Mouse (Mus musculus): ENCODE data around the gene Stambpl1. TPM values are rescaled to one million over a fixed set of nuclear protein-coding genes. Genes with fewer than 3 reads are reported as not detected.

Gene Stambpl1
- polyA plus RNA-seq, 1 experiment from 2014 or later = 4.7 TPM

DNA sequence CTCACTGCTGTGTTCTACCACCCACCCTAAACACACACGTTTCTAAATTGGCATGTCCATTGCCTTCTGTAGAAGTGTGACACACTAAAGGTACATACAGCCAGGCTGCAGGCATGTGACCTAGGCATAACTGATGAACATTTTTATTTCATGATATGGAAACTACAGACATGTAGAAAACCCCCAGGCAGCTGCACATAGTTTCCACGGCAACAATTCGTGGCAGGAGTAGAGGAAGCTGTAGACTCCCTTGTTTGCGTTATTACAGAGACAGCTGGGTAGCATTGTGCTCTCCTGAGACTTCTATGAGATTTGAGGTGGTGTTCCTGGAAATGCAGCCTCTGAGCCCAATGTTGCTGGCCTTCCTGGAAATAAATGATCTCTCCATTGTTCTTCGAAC lies 24.9 kb downstream of the Stambpl1 start:
- Histone ChIP-seq H3K4me3 (replicated peaks) (no peak overlapping the region), H3K4me2 (no peak overlapping the region), H3K36me3 (replicated peaks) (no peaks in the 10 kb centered on the region), H3K27me3 (no peaks in the 10 kb centered on the region), H3K9ac (no peak overlapping the region), H3K4me1 (replicated peaks) (peaks cover 2% of the 10 kb centered on the region), H3K9me3 (replicated peaks) (no peaks in the 10 kb centered on the region), H3K27ac (replicated peaks) (no peak overlapping the region)
- WGBS (ENCODE audit: insufficient replicate concordance) = 53% methylated on average over 5 of the region's 5 CpGs
- ATAC-seq (ENCODE audit: insufficient read depth) = no peak

DNA sequence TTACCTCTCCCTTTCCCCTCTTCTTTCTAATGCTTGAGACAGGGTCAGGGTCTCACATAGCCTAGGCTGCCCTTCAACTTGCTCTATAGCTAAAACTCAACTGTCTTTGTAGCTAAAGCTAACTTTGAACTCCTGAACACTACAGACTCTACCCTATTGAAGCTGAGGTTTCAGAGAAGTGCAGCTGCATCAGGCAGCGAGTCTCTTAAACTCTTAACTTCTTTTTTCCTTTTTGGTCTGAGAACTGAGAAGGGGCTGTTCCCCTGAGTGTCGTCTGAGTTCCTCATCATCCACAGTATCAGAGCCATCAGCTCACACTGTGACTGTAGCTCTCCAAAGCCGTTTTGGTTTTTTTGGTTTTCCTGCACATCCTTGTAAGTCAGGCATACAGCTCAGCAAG lies 25.7 kb downstream of the Stambpl1 start:
- Histone ChIP-seq H3K36me3 (replicated peaks) (no peaks in the 10 kb centered on the region), H3K4me1 (replicated peaks) (peaks cover under 1% of the 10 kb centered on the region; the same call in 1 of the 2 replicates), H3K9ac (no peak overlapping the region), H3K9me3 (replicated peaks) (no peaks in the 10 kb centered on the region), H3K4me3 (replicated peaks) (no peak overlapping the region), H3K4me2 (no peak overlapping the region), H3K27me3 (no peaks in the 10 kb centered on the region), H3K27ac (replicated peaks) (no peak overlapping the region)
- ATAC-seq (ENCODE audit: insufficient read depth) = no peak
- 43% methylated on average over 3 of the region's 3 CpGs for WGBS (ENCODE audit: insufficient replicate concordance)

DNA sequence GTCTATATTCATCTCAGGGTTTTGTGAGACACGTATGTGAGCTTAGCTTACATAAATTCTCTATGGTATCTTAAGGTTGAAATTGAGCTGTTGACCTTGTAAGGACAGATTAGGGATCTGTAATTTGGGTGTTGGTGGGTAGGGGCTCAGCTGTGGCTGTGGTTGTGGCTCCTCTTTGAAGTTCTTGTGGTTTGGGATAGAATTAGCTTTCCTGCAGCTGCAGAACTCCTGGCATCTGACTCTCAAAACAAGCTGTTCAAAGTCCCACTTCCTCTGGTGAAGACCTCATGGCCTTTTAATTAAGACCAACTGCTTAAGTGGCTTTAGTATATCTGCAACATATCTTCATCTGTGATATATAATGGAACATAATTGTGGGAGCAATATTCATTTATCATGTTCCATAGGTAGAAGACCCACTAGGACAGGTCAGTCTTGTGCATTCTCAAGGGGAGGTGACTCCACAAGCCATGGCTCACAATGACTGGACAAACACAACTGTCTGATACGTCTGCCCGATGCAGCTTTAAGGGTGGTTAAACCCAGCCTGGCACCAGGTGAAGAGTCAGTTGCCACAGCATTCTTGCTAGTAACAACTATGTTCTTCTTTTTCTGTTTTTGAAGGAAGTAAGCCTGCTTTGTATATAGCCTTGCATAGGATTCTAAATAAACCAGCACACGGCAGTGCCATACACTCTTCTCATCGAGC lies 27.4 kb downstream of the Stambpl1 start:
- Histone ChIP-seq H3K27me3 (no peaks in the 10 kb centered on the region), H3K4me2 (no peak overlapping the region), H3K9ac (no peak overlapping the region), H3K9me3 (replicated peaks) (no peaks in the 10 kb centered on the region), H3K27ac (replicated peaks) (no peak overlapping the region), H3K4me3 (replicated peaks) (no peak overlapping the region), H3K36me3 (replicated peaks) (no peaks in the 10 kb centered on the region), H3K4me1 (replicated peaks) (no peaks in the 10 kb centered on the region)
- no peak for ATAC-seq (ENCODE audit: insufficient read depth)
- WGBS (ENCODE audit: insufficient replicate concordance) = 56% methylated on average over 5 of the region's 5 CpGs

DNA sequence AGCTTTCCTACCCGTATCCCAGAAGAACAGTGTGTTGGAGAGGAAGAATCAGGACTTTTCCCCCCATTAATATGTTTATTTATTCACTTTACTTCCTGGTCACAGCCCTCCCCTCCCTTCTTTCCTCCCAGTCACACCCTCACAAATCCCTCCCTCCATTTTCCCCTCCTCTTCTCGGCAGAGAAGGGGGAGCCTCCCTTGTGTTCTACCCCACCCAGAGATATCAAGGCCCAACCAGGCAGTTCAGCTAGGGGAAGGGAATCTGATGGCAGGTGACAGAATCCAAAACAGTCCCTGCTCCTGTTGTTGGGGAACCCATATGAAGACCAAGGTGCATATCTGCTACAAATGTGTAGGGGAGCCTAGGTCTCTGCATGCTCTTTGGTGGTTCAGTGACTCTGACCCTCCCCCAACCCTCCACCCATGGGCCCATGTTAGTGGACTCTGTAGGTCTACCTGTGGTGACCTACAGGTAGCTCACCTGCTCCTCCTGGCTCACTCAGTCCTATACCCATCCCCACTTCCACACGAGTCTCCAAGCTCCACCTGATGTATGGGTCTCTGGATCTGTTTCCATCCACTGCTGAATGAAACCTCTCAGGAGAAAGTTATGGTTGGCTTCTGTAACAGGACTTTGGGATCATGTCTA lies 28.8 kb downstream of the Stambpl1 start:
- ATAC-seq (ENCODE audit: insufficient read depth) = no peak; the same call in 1 of the 2 replicates

DNA sequence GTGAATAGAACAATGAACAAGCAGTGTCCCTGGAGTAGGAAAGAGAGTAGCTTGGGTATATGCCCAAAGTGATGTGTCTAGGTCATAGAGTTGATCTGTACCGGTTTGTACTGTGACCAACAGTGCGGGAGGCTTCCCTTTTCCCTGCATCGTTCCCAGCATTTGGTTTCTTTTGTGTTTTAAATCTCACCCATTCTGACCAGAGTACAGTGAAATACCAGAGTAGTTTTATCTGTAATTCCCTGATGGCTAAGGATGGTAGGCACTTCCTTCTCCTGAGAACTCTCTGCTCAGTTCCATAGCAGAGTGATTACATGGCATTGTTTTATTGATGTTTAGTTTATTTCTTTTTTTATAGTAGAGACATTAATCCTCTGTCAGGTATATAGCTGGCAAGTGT lies 30.8 kb downstream of the Stambpl1 start:
- Histone ChIP-seq H3K27me3 (no peaks in the 10 kb centered on the region), H3K4me1 (replicated peaks) (no peaks in the 10 kb centered on the region), H3K27ac (replicated peaks) (no peak overlapping the region), H3K9me3 (replicated peaks) (no peaks in the 10 kb centered on the region), H3K9ac (no peak overlapping the region), H3K36me3 (replicated peaks) (no peaks in the 10 kb centered on the region), H3K4me2 (no peak overlapping the region), H3K4me3 (replicated peaks) (no peak overlapping the region)
- ATAC-seq (ENCODE audit: insufficient read depth) = no peak
- 75% methylated on average over 3 of the region's 3 CpGs for WGBS (ENCODE audit: insufficient replicate concordance)

More for the DNA sequence above, 28.8 kb downstream of the Stambpl1 start:
- Histone ChIP-seq H3K4me1 (replicated peaks) (no peaks in the 10 kb centered on the region), H3K9me3 (replicated peaks) (no peaks in the 10 kb centered on the region), H3K36me3 (replicated peaks) (no peaks in the 10 kb centered on the region), H3K4me3 (replicated peaks) (no peak overlapping the region), H3K27ac (replicated peaks) (no peak overlapping the region), H3K27me3 (no peaks in the 10 kb centered on the region), H3K4me2 (no peak overlapping the region), H3K9ac (no peak overlapping the region)
- 47% methylated on average over 3 of the region's 3 CpGs for WGBS (ENCODE audit: insufficient replicate concordance)

DNA sequence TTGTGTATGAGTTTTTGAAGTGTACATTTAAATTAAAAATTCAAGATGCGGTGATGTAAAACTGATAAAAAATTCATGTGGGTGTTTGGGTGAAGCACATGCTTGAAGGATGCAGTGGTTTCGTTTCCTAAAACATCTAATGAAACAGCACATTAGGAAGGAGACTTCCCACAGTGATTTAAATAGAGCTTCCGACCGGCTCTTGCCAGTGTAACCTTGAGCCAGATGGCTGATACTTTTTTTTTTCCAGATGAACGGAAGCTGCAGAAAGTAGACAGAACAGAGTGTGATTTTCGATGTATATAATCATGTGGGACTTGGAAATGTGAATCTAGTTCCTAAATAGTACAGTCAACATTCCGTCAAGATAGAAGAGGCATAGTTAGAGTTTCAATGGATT lies 39.6 kb downstream of the Stambpl1 start:
- Histone ChIP-seq H3K9me3 (replicated peaks) (no peaks in the 10 kb centered on the region), H3K27me3 (no peaks in the 10 kb centered on the region), H3K36me3 (replicated peaks) (peaks cover 14% of the 10 kb centered on the region), H3K9ac (no peak overlapping the region), H3K4me2 (no peak overlapping the region), H3K4me3 (replicated peaks) (no peak overlapping the region), H3K27ac (replicated peaks) (no peak overlapping the region), H3K4me1 (replicated peaks) (no peaks in the 10 kb centered on the region; the same call in 1 of the 2 replicates)
- WGBS (ENCODE audit: insufficient replicate concordance) = 69% methylated on average over 7 of the region's 7 CpGs
- no peak for ATAC-seq (ENCODE audit: insufficient read depth)

DNA sequence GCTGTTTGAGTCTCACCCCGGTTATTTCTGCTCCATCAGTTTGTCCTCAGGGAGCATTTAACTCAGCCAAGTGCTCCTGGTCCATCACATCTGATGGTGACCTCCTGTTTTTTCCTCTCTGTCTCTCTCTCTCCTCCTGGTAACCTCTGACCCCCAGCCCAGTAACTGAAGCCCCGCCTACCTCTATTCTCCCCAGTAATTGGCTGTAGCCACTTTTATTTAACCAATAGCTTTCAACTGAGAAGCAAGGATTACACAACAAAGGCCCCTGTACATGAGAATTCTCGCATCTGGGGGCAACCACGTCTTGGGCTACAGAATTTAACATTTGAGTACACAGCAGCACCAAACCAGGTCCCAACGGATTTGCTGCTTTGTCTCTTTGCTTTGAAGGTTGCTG lies 40.3 kb downstream of the Stambpl1 start:
- no peaks in the 10 kb centered on the region for H3K27me3 ChIP-seq
- H3K27ac ChIP-seq (replicated peaks) = no peak overlapping the region
- H3K36me3 ChIP-seq (replicated peaks) = peaks cover 14% of the 10 kb centered on the region
- no peak overlapping the region for H3K4me2 ChIP-seq
- H3K9ac ChIP-seq = no peak overlapping the region
- H3K9me3 ChIP-seq (replicated peaks) = no peaks in the 10 kb centered on the region
- WGBS (ENCODE audit: insufficient replicate concordance) = 54% methylated on average over 5 of the region's 5 CpGs
- no peaks in the 10 kb centered on the region; the same call in 1 of the 2 replicates for H3K4me1 ChIP-seq (replicated peaks)
- no peak for ATAC-seq (ENCODE audit: insufficient read depth)
- H3K4me3 ChIP-seq (replicated peaks) = no peak overlapping the region

DNA sequence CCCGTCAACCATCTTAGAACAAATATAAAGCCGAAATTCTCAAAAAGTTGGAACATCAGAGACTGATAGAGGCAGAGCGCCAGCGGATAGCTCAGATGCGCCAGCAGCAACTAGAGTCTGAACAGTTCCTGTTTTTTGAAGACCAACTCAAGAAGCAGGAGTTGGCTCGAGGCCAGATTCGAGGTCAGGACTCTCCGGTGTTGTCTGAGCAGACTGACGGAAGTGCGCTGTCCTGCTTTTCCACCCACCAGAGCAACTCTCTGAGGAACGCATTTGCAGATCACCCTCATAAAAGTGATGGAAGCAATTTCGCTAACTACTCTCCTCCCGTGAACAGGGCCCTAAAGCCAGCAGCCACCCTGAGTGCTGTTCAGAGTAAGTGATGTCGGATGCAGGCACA lies 41.9 kb downstream of the Stambpl1 start:
- Histone ChIP-seq H3K27me3 (no peaks in the 10 kb centered on the region), H3K27ac (replicated peaks) (no peak overlapping the region), H3K36me3 (replicated peaks) (peaks cover 11% of the 10 kb centered on the region), H3K9me3 (replicated peaks) (no peaks in the 10 kb centered on the region), H3K4me3 (replicated peaks) (no peak overlapping the region), H3K4me2 (no peak overlapping the region), H3K9ac (no peak overlapping the region), H3K4me1 (replicated peaks) (no peaks in the 10 kb centered on the region; the same call in 1 of the 2 replicates)
- 62% methylated on average over 14 of the region's 14 CpGs for WGBS (ENCODE audit: insufficient replicate concordance)
- no peak for ATAC-seq (ENCODE audit: insufficient read depth)

DNA sequence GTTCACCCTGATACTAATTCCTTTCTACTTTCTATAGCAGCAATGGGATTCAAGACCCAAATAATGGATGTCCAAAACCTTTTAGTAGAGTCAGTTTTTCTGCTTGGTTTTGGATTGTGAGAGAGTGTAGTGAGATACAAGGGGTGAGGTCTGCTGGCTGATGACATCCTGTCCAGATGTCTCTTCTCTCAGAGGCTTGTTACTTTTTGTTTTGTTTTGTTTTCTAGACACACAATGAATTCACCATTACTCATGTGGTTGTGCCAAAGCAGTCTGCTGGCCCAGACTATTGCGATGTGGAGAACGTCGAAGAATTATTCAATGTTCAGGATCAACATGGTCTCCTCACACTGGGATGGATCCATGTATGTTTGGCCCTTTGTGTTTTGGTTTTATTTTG lies 44.0 kb downstream of the Stambpl1 start:
- H3K27me3 ChIP-seq = no peaks in the 10 kb centered on the region
- peaks cover 9% of the 10 kb centered on the region for H3K36me3 ChIP-seq (replicated peaks)
- no peak overlapping the region for H3K4me3 ChIP-seq (replicated peaks)
- no peak overlapping the region for H3K27ac ChIP-seq (replicated peaks)
- ATAC-seq (ENCODE audit: insufficient read depth) = no peak
- no peak overlapping the region for H3K4me2 ChIP-seq
- H3K9ac ChIP-seq = no peak overlapping the region
- H3K9me3 ChIP-seq (replicated peaks) = no peaks in the 10 kb centered on the region
- H3K4me1 ChIP-seq (replicated peaks) = no peaks in the 10 kb centered on the region; the same call in 1 of the 2 replicates
- WGBS (ENCODE audit: insufficient replicate concordance) = 83% methylated on average over 3 of the region's 3 CpGs

DNA sequence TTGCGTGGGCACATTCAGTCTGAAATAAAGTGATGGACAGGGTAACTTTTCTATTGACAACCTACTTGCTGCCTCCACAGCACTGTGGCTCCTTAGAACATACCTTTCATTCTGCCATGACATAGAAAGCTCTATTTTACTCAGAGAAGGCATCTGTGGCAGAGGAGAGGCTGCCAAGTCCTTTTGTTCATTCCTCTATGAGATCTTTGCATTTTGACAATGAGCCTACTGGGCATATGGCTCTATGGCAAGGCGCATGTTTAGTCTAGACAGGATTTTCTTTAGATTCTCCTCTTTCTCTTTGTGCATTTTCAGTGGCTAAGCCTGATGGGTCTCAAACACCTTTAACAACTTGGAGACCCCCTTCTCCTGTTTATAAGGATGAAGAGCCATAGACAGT lies 45.7 kb downstream of the Stambpl1 start:
- ATAC-seq (ENCODE audit: insufficient read depth) = no peak
- Histone ChIP-seq H3K4me2 (no peak overlapping the region), H3K4me1 (replicated peaks) (no peaks in the 10 kb centered on the region), H3K4me3 (replicated peaks) (no peak overlapping the region), H3K27ac (replicated peaks) (no peak overlapping the region), H3K9me3 (replicated peaks) (no peaks in the 10 kb centered on the region), H3K36me3 (replicated peaks) (peaks cover 9% of the 10 kb centered on the region), H3K9ac (no peak overlapping the region), H3K27me3 (no peaks in the 10 kb centered on the region)
- WGBS (ENCODE audit: insufficient replicate concordance) = 82% methylated on average over 2 of the region's 2 CpGs

DNA sequence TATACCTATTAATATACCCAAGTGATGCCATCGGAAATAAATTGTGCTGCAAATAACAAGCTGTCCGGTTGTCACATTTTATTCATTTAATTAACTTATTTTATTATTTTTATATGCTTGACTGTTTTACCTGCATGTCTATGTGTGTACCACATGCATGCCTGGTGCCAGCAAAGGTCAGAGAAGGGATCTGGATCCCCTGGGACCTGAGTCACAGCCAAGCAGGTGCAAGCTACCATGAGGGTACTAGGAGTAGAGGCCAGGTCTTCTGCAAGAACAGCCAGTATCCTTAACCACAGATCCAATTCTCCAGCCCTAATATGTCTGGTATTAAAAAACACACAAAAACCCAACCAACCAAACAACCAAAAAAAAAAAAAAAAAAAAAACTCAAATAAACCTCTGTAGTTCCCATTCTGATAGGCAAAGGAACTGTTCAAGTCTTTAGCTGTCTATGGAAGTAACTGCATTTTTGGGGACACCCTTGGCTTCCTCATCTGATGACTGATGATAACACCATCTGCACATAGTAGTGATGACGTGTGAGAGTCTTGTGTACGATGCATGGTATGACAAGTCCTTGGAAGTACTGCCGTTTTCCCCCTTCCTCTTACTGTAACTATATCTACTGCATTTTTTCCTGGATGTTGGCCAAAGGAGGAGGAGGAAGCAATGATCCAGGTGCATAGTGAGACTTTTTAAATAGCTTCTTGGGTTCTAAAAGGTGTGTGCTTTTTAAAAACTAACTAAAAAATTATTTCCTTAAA lies 48.4 kb downstream of the Stambpl1 start:
- ATAC-seq (ENCODE audit: insufficient read depth) = no peak
- WGBS (ENCODE audit: insufficient replicate concordance) = 73% methylated on average over 5 of the region's 5 CpGs

More for the DNA sequence above, 48.4 kb downstream of the Stambpl1 start:
- Histone ChIP-seq H3K27ac (replicated peaks) (no peak overlapping the region), H3K9me3 (replicated peaks) (no peaks in the 10 kb centered on the region), H3K4me2 (no peak overlapping the region), H3K4me1 (replicated peaks) (no peaks in the 10 kb centered on the region), H3K9ac (no peak overlapping the region), H3K27me3 (no peaks in the 10 kb centered on the region), H3K4me3 (replicated peaks) (no peak overlapping the region), H3K36me3 (replicated peaks) (no peaks in the 10 kb centered on the region)

Data from liver, embryonic 15.5 days (tissue).